Mouse (Mus musculus) left cerebral cortex, adult 9 months (tissue): ENCODE measurements at regions not wholly inside any gene's neighbourhood (a gene's known extent, or its start where the extent isn't known, plus 50 kb on each side); places are given as distances from the start of the nearest gene placed in this dataset.

ENCODE experiments used
- DNase-seq, 2 experiments: peaks; one replicate each; pipeline ENCODE4 v3.0.0; 2022; ENCODE audit warnings: low spot score in 2 of 2

GRCm38 (mm10) chr11:111442257-111442656 is 376.3 kb downstream of the Kcnj2 start:
- peak in 1 of 2 experiments; percentile 2 for DNase-seq

- no peak for DNase-seq
These were observed 377.4 kb downstream of the Kcnj2 start for GRCm38 (mm10) chr11:111443381-111443780.

GRCm38 (mm10) chr11:111444791-111445190 is 378.8 kb downstream of the Kcnj2 start:
- DNase-seq, result peak in 1 of 2 experiments; percentile 3

- peak in 1 of 2 experiments; percentile 11 for DNase-seq
These were observed 379.8 kb downstream of the Kcnj2 start for GRCm38 (mm10) chr11:111445764-111446163.

GRCm38 (mm10) chr11:111450811-111451494 is 385.0 kb downstream of the Kcnj2 start:
- no peak for DNase-seq

GRCm38 (mm10) chr11:111460046-111460445 is 394.1 kb downstream of the Kcnj2 start:
- no peak for DNase-seq

GRCm38 (mm10) chr11:111484981-111485380 is 419.0 kb downstream of the Kcnj2 start:
- DNase-seq, result no peak

- peak; percentile 22 to 55 for DNase-seq
These were observed 446.5 kb downstream of the Kcnj2 start for GRCm38 (mm10) chr11:111512471-111512870.

GRCm38 (mm10) chr11:111522716-111523115 is 456.8 kb downstream of the Kcnj2 start:
- DNase-seq, result peak; percentile 58 to 85

GRCm38 (mm10) chr11:111523465-111523864 is 457.5 kb downstream of the Kcnj2 start:
- DNase-seq, result peak in 1 of 2 experiments; percentile 81

GRCm38 (mm10) chr11:111526010-111526742 is 460.2 kb downstream of the Kcnj2 start:
- DNase-seq, result no peak

- DNase-seq, result peak; percentile 30 to 37
These were observed 463.6 kb downstream of the Kcnj2 start for GRCm38 (mm10) chr11:111529591-111529990.

GRCm38 (mm10) chr11:111530912-111531311 is 464.9 kb downstream of the Kcnj2 start:
- no peak for DNase-seq

- peak in 1 of 2 experiments; percentile 36 for DNase-seq
These were observed 466.5 kb downstream of the Kcnj2 start for GRCm38 (mm10) chr11:111532457-111532856.

- peak in 1 of 2 experiments; percentile 43 for DNase-seq
These were observed 470.3 kb downstream of the Kcnj2 start for GRCm38 (mm10) chr11:111536040-111536836.

- peak in 1 of 2 experiments; percentile 79 for DNase-seq
These were observed 471.7 kb downstream of the Kcnj2 start for GRCm38 (mm10) chr11:111537654-111538053.

GRCm38 (mm10) chr11:111539960-111540359 is 474.0 kb downstream of the Kcnj2 start:
- no peak for DNase-seq

- no peak for DNase-seq
These were observed 479.3 kb downstream of the Kcnj2 start for GRCm38 (mm10) chr11:111545291-111545690.

GRCm38 (mm10) chr11:111555131-111555530 is 489.2 kb downstream of the Kcnj2 start:
- no peak for DNase-seq

GRCm38 (mm10) chr11:111555615-111556014 is 489.7 kb downstream of the Kcnj2 start:
- no peak for DNase-seq

- DNase-seq, result no peak
These were observed 492.6 kb downstream of the Kcnj2 start for GRCm38 (mm10) chr11:111558302-111559140.
